Comparison of ENCODE assay signal across 8 mouse cellular contexts in the genomic region with DNA sequence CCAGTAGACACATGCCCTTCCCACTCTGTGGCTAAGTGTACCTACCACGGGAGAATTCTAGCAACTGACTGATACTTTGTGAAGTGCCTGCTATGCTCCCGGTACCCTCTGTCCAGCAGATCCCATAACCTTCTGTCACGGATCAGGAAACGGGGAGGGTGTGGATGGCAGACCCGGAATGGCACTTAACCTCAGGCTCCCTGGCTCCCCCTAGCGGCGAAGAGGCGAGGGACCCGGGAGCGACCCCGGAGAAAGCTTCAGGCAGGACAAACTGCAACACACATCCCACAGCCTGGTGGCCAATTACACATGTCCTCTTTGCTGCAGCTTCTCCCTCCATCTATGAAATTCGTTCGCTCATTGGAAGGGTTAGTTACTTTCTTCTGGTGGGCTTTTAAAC. TPM values are rescaled to one million over a fixed set of nuclear protein-coding genes. Genes with fewer than 3 reads are reported as not detected.
DNase-seq lines count a peak whose midpoint lies in the region; ATAC-seq and TF ChIP-seq lines count a peak whose summit lies in the region.

No protein-coding gene starts in this region.

- intact Hi-C loops in left cerebral cortex, adult 2 months (cut with DNase I), result no loop called here

- H3K36me3 ChIP-seq in forebrain, postnatal 0 days (ENCODE audit: insufficient read depth), result no peaks in the 10 kb centered on the region
- no peaks in the 10 kb centered on the region for H3K36me3 ChIP-seq in forebrain, embryonic 13.5 days (ENCODE audit: poor library complexity, severe bottlenecking)
- no peaks in the 10 kb centered on the region for H3K36me3 ChIP-seq in stomach, postnatal 0 days (ENCODE audit: control insufficient read depth, insufficient read depth, low read length)

- WGBS in forebrain, postnatal 0 days, result 4% methylated on average over 13 of the region's 13 CpGs
- WGBS in forebrain, embryonic 13.5 days, result 4% methylated on average over 13 of the region's 13 CpGs
- 5% methylated on average over 13 of the region's 13 CpGs for WGBS in stomach, postnatal 0 days

- TF ChIP-seq EP300 in stomach, postnatal 0 days (optimal IDR thresholded peaks at IDR 0.05), result no peak

- H3K9me3 ChIP-seq in forebrain, postnatal 0 days (ENCODE audit: low read length), result no peaks in the 10 kb centered on the region
- H3K9me3 ChIP-seq in forebrain, embryonic 13.5 days (replicated peaks), result no peaks in the 10 kb centered on the region
- no peaks in the 10 kb centered on the region for H3K9me3 ChIP-seq in stomach, postnatal 0 days (ENCODE audit: control insufficient read depth, low read length)

- ATAC-seq in forebrain, postnatal 0 days, result no peak
- ATAC-seq in forebrain, embryonic 13.5 days, result no peak
- 0 out of 2 replicates have a peak, but pooled peaks have one; percentile 52 for ATAC-seq in erythroid progenitor cell, adult 5-6 weeks (replicated peaks; ENCODE audit: low FRiP score, poor library complexity, severe bottlenecking)
- peak; percentile 71 to 76 for ATAC-seq in hematopoietic stem cell, adult 5-6 weeks (replicated peaks in 1 of 2; ENCODE audit: insufficient read depth in 1 of 2, low FRiP score in 2 of 2, low TSS enrichment in 1 of 2, low read depth in 1 of 2, poor library complexity in 2 of 2, severe bottlenecking in 2 of 2)
- peak; percentile 38; the same call in 1 of the 2 replicates for ATAC-seq in stomach, postnatal 0 days (ENCODE audit: low FRiP score, low TSS enrichment)

- no peak overlapping the region for H3K27ac ChIP-seq in forebrain, postnatal 0 days (ENCODE audit: low read depth, low read length)
- H3K27ac ChIP-seq in forebrain, embryonic 13.5 days, result no peak overlapping the region
- H3K27ac ChIP-seq in left cerebral cortex, adult 2 months, result no peak overlapping the region
- no peak overlapping the region for H3K27ac ChIP-seq in stomach, postnatal 0 days (replicated peaks)

- TF ChIP-seq CTCF in forebrain, postnatal 0 days (IDR thresholded peaks at IDR 0.05; ENCODE audit: low read depth), result peak; percentile 72
- TF ChIP-seq CTCF in left cerebral cortex, adult 2 months (IDR thresholded peaks at IDR 0.05), result peak; percentile 90
- peak; percentile 94 for TF ChIP-seq CTCF in stomach, postnatal 0 days (IDR thresholded peaks at IDR 0.05; ENCODE audit: low read depth)

- 0 out of 2 replicates have a peak, but pooled peaks cover under 1% of the 10 kb centered on the region for H3K4me1 ChIP-seq in forebrain, postnatal 0 days (ENCODE audit: insufficient read depth)
- peaks cover 8% of the 10 kb centered on the region for H3K4me1 ChIP-seq in forebrain, embryonic 13.5 days
- peaks cover 5% of the 10 kb centered on the region; the same call in 1 of the 2 replicates for H3K4me1 ChIP-seq in stomach, postnatal 0 days (replicated peaks; ENCODE audit: control insufficient read depth, insufficient read depth)

- DNase-seq in forebrain, postnatal 0 days, result peak; percentile 47
- peak; percentile 80 to 88 for DNase-seq in adrenal gland, postnatal 36 days
- peak; percentile 51 to 61 for DNase-seq in left cerebral cortex, adult 2 months (ENCODE audit: extremely low spot score in 1 of 2, low spot score in 2 of 2)
- DNase-seq in mesoderm, embryonic 11.5 days (ENCODE audit: low read depth, low spot score), result peak; percentile 82
- DNase-seq in stomach, postnatal 0 days (ENCODE audit: low spot score), result peak; percentile 88

- H3K4me3 ChIP-seq in forebrain, postnatal 0 days (ENCODE audit: low read depth, low read length), result no peak overlapping the region
- no peak overlapping the region for H3K4me3 ChIP-seq in forebrain, embryonic 13.5 days
- no peak overlapping the region for H3K4me3 ChIP-seq in left cerebral cortex, adult 2 months
- no peak overlapping the region for H3K4me3 ChIP-seq in stomach, postnatal 0 days (ENCODE audit: low read depth, low read length)

- no peak overlapping the region for H3K9ac ChIP-seq in forebrain, postnatal 0 days
- H3K9ac ChIP-seq in forebrain, embryonic 13.5 days, result no peak overlapping the region
- H3K9ac ChIP-seq in stomach, postnatal 0 days (ENCODE audit: low read length), result 0 out of 2 replicates have a peak overlapping the region, but pooled peaks have one; percentile 13

- no peak overlapping the region for H3K4me2 ChIP-seq in forebrain, postnatal 0 days (ENCODE audit: low read depth)
- H3K4me2 ChIP-seq in forebrain, embryonic 13.5 days, result no peak overlapping the region
- 0 out of 2 replicates have a peak overlapping the region, but pooled peaks have one; percentile 27 for H3K4me2 ChIP-seq in stomach, postnatal 0 days (replicated peaks; ENCODE audit: low read depth)

- peaks cover 23% of the 10 kb centered on the region for H3K27me3 ChIP-seq in forebrain, postnatal 0 days (ENCODE audit: insufficient read depth, low read length)
- H3K27me3 ChIP-seq in forebrain, embryonic 13.5 days, result peaks cover 35% of the 10 kb centered on the region
- H3K27me3 ChIP-seq in stomach, postnatal 0 days (ENCODE audit: control insufficient read depth, insufficient read depth, low read length), result no peaks in the 10 kb centered on the region

RNA-seq across cellular contexts. Expression of a gene that starts 3.4 kb away (rescaled TPM):
- 1.2 and 1.8 TPM in 2 replicates for total RNA-seq in forebrain, postnatal 0 days (2014; rRNA removed)
- polyA plus RNA-seq in forebrain, postnatal 0 days (2015; fragmentation: Nextera tagmentation; extraction: Ambion mirVana), result 0.86 and 1.5 TPM in 2 replicates
- 1.4 and 1.7 TPM in 2 replicates for polyA plus RNA-seq in forebrain, embryonic 13.5 days (2015; fragmentation: Nextera tagmentation; extraction: Ambion mirVana)
- under 1 TPM in 1 of 2 experiments, not detected in 1; 0.43 TPM for total RNA-seq in adrenal gland, postnatal 36 days (2021)
- total RNA-seq in erythroid progenitor cell, adult 5-6 weeks (2015; ENCODE audit: low replicate concordance), result not detected in 2 replicates
- total RNA-seq in erythroid progenitor cell, adult 5-6 weeks (2017; ENCODE audit: low replicate concordance), result not detected in 2 replicates
- 0.60 TPM in 1 of 2 replicates, not detected in the other for total RNA-seq in hematopoietic stem cell, adult 5-6 weeks (2017)
- total RNA-seq in left cerebral cortex, adult 2 months (2021), result not detected
- 3.3 and 3.5 TPM in 2 replicates for polyA plus RNA-seq in stomach, postnatal 0 days (2015; fragmentation: Nextera tagmentation; extraction: Ambion mirVana)

RNA-seq across cellular contexts. Expression of a gene that starts 17.8 kb away (rescaled TPM):
- total RNA-seq in forebrain, postnatal 0 days (2014; rRNA removed), result 4.5 and 4.8 TPM in 2 replicates
- polyA plus RNA-seq in forebrain, postnatal 0 days (2015; fragmentation: Nextera tagmentation; extraction: Ambion mirVana), result 1.1 and 1.4 TPM in 2 replicates
- 2.4 and 2.8 TPM in 2 replicates for polyA plus RNA-seq in forebrain, embryonic 13.5 days (2015; fragmentation: Nextera tagmentation; extraction: Ambion mirVana)
- total RNA-seq in adrenal gland, postnatal 36 days (2021), result 10 to 100 TPM; 10.0 to 10.1 TPM
- not detected in 2 replicates for total RNA-seq in erythroid progenitor cell, adult 5-6 weeks (2015; ENCODE audit: low replicate concordance)
- total RNA-seq in erythroid progenitor cell, adult 5-6 weeks (2017; ENCODE audit: low replicate concordance), result not detected in 2 replicates
- 0.74 and 0.75 TPM in 2 replicates for total RNA-seq in hematopoietic stem cell, adult 5-6 weeks (2017)
- 1 to 10 TPM; 2.9 to 3.0 TPM for total RNA-seq in left cerebral cortex, adult 2 months (2021)
- polyA plus RNA-seq in stomach, postnatal 0 days (2015; fragmentation: Nextera tagmentation; extraction: Ambion mirVana), result 8.7 and 9.2 TPM in 2 replicates

RNA-seq across cellular contexts. Expression of a gene that starts 40.2 kb away (rescaled TPM):
- total RNA-seq in forebrain, postnatal 0 days (2014; rRNA removed), result 1,161 and 1,582 TPM in 2 replicates
- polyA plus RNA-seq in forebrain, postnatal 0 days (2015; fragmentation: Nextera tagmentation; extraction: Ambion mirVana), result 366 and 462 TPM in 2 replicates
- polyA plus RNA-seq in forebrain, embryonic 13.5 days (2015; fragmentation: Nextera tagmentation; extraction: Ambion mirVana), result 444 and 501 TPM in 2 replicates
- total RNA-seq in adrenal gland, postnatal 36 days (2021), result 100 to 1,000 TPM; 847 to 904 TPM
- 515 and 750 TPM in 2 replicates for total RNA-seq in erythroid progenitor cell, adult 5-6 weeks (2015; ENCODE audit: low replicate concordance)
- total RNA-seq in erythroid progenitor cell, adult 5-6 weeks (2017; ENCODE audit: low replicate concordance), result 184 and 203 TPM in 2 replicates
- 828 and 1,143 TPM in 2 replicates for total RNA-seq in hematopoietic stem cell, adult 5-6 weeks (2017)
- total RNA-seq in left cerebral cortex, adult 2 months (2021), result 100 to 1,000 TPM; 302 to 309 TPM
- 491 and 514 TPM in 2 replicates for polyA plus RNA-seq in stomach, postnatal 0 days (2015; fragmentation: Nextera tagmentation; extraction: Ambion mirVana)

RNA-seq across cellular contexts. Expression of a gene that starts 55.1 kb away (rescaled TPM):
- 32.5 and 35.2 TPM in 2 replicates for total RNA-seq in forebrain, postnatal 0 days (2014; rRNA removed)
- 31.2 and 31.4 TPM in 2 replicates for polyA plus RNA-seq in forebrain, postnatal 0 days (2015; fragmentation: Nextera tagmentation; extraction: Ambion mirVana)
- 22.6 and 24.6 TPM in 2 replicates for polyA plus RNA-seq in forebrain, embryonic 13.5 days (2015; fragmentation: Nextera tagmentation; extraction: Ambion mirVana)
- 10 to 100 TPM; 23.5 to 23.7 TPM for total RNA-seq in adrenal gland, postnatal 36 days (2021)
- 9.7 and 10.5 TPM in 2 replicates for total RNA-seq in erythroid progenitor cell, adult 5-6 weeks (2015; ENCODE audit: low replicate concordance)
- total RNA-seq in erythroid progenitor cell, adult 5-6 weeks (2017; ENCODE audit: low replicate concordance), result 0.76 and 9.8 TPM in 2 replicates
- total RNA-seq in hematopoietic stem cell, adult 5-6 weeks (2017), result 7.5 and 19.6 TPM in 2 replicates
- total RNA-seq in left cerebral cortex, adult 2 months (2021), result 10 to 100 TPM; 21.5 to 26.1 TPM
- 19.2 and 20.4 TPM in 2 replicates for polyA plus RNA-seq in stomach, postnatal 0 days (2015; fragmentation: Nextera tagmentation; extraction: Ambion mirVana)

Comparison
In these comparisons a context has a peak if more than half of its experiments do, and no peak if none do; other contexts are left out.
1. ATAC-seq: peak in erythroid progenitor cell, adult 5-6 weeks (single experiment), hematopoietic stem cell, adult 5-6 weeks (2 of 2) and stomach, postnatal 0 days (single experiment); none in forebrain, postnatal 0 days (single experiment) and forebrain, embryonic 13.5 days (single experiment).
2. Peak in every context shown above with its lines, with median percentiles within 50 percentile points of each other: DNase-seq and CTCF ChIP-seq.